Mouse (Mus musculus) C2C12 (cell line): ENCODE measurements around the gene Zfp277. TPM values are rescaled to one million over a fixed set of nuclear protein-coding genes. Genes with fewer than 3 reads are reported as not detected.

ENCODE experiments used
- H3K27me3 ChIP-seq: one replicate; pipeline ENCODE4 v1.6.1; 2011; ENCODE audit not compliant: control insufficient read depth, insufficient read depth, insufficient read length
- H3K36me3 ChIP-seq: one replicate; pipeline ENCODE4 v1.6.1; 2011; ENCODE audit not compliant: control insufficient read depth, insufficient read depth
- H3K4me3 ChIP-seq: one replicate; pipeline ENCODE4 v1.5.1; 2011; ENCODE audit warnings: mild to moderate bottlenecking, control low read depth; ENCODE audit not compliant: poor library complexity, insufficient read depth, severe bottlenecking
- H3K79me2 ChIP-seq: one replicate; pipeline ENCODE4 v1.6.1; 2011; ENCODE audit not compliant: control insufficient read depth, insufficient read depth
- H3K79me3 ChIP-seq: one replicate; pipeline ENCODE4 v1.6.1; 2011; ENCODE audit warnings: low read depth, control low read depth
- H3ac ChIP-seq: one replicate; pipeline ENCODE3; 2011; ENCODE audit warnings: low read depth; ENCODE audit not compliant: control insufficient read depth, insufficient read length
- CEBPB ChIP-seq: IDR thresholded peaks from one replicate; pipeline ENCODE4 v1.6.1; 2011; ENCODE audit warnings: low read depth, mild to moderate bottlenecking, control low read depth, moderate library complexity
- CTCF ChIP-seq: IDR thresholded peaks from one replicate; pipeline ENCODE4 v1.5.1; 2011; ENCODE audit not compliant: control insufficient read depth, insufficient read depth, insufficient read length
- FOSL1 ChIP-seq: IDR thresholded peaks from one replicate; pipeline ENCODE4 v1.8.0; 2011; ENCODE audit warnings: mild to moderate bottlenecking, low read length; ENCODE audit not compliant: poor library complexity, insufficient read depth, severe bottlenecking
- MAX ChIP-seq: IDR thresholded peaks from one replicate; pipeline ENCODE4 v1.6.1; 2011; ENCODE audit warnings: mild to moderate bottlenecking, control low read depth
- MYOD1 ChIP-seq: IDR thresholded peaks from one replicate; pipeline ENCODE4 v1.6.1; 2011; ENCODE audit warnings: low read depth; ENCODE audit not compliant: control insufficient read depth, insufficient read length
- MYOG ChIP-seq: IDR thresholded peaks from one replicate; pipeline ENCODE4 v1.6.1; 2011; ENCODE audit not compliant: control insufficient read depth, insufficient read length; ENCODE audit errors: extremely low read depth
- USF1 ChIP-seq: IDR thresholded peaks from one replicate; pipeline ENCODE4 v1.6.1; 2011; ENCODE audit warnings: low read depth, mild to moderate bottlenecking, control low read depth, moderate library complexity
- polyA plus RNA-seq: library from polyadenylated mRNA; unstranded; fragments of >200 nt; fragmentation: generic; extraction: Trizol; gene quantifications from one replicate; pipeline ENCODE4 v1.2.1, GENCODE M21; 2012; ENCODE audit warnings: missing spikeins

Gene Zfp277
- polyA plus RNA-seq, 1 experiment: 8.0 TPM

- no peaks in the 10 kb centered on the region for H3K27me3 ChIP-seq
- no peaks in the 10 kb centered on the region for H3K36me3 ChIP-seq
- no peaks in the 10 kb centered on the region for H3K79me3 ChIP-seq
- H3K4me3 ChIP-seq: no peak overlapping the region
- H3ac ChIP-seq: no peak overlapping the region
- no peak for TF ChIP-seq USF1
- TF ChIP-seq CEBPB: no peak
- no peaks in the 10 kb centered on the region for H3K79me2 ChIP-seq
Measured at GRCm38 (mm10) chr12:40429976-40430375, 15.7 kb downstream of the Zfp277 start.

DNA sequence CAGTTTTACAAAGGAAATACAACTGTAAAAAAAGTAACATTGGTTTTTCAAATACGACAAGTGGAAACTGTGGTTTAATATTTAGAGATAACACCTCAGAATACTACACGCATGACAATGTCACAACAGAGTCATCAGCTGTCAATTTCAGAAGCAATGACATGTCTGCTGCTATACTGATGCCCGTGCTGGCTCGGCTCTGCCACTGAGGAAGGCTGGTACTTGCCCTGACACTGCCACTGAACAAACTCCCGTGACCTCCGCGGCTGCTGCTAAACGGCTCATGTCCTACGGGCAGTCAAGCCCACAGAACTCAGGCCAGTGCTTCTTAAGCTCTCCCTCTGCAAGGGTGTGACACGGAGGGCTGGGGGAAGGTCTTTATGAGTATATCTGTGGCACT lies 18.1 kb downstream of the Zfp277 start:
- Histone ChIP-seq H3ac (no peak overlapping the region), H3K4me3 (no peak overlapping the region), H3K79me2 (no peaks in the 10 kb centered on the region), H3K36me3 (no peaks in the 10 kb centered on the region), H3K27me3 (no peaks in the 10 kb centered on the region), H3K79me3 (no peaks in the 10 kb centered on the region)
- TF ChIP-seq CEBPB (no peak), MYOG (no peak), CTCF (no peak), FOSL1 (no peak), USF1 (no peak), MAX (no peak), MYOD1 (no peak)

GRCm38 (mm10) chr12:40424991-40425390 lies 20.7 kb downstream of the Zfp277 start:
- Histone ChIP-seq H3K79me3 (peaks cover 2% of the 10 kb centered on the region), H3K4me3 (no peak overlapping the region), H3ac (no peak overlapping the region), H3K36me3 (no peaks in the 10 kb centered on the region), H3K27me3 (no peaks in the 10 kb centered on the region), H3K79me2 (no peaks in the 10 kb centered on the region)
- TF ChIP-seq MAX: no peak
- no peak for TF ChIP-seq USF1
- TF ChIP-seq CTCF: no peak
- TF ChIP-seq MYOD1: no peak
- no peak for TF ChIP-seq CEBPB
- TF ChIP-seq FOSL1: no peak
- no peak for TF ChIP-seq MYOG

GRCm38 (mm10) chr12:40417257-40417656 lies 28.4 kb downstream of the Zfp277 start:
- no peak overlapping the region for H3ac ChIP-seq

GRCm38 (mm10) chr12:40415312-40415925 lies 30.3 kb downstream of the Zfp277 start:
- Histone ChIP-seq H3K79me2 (no peaks in the 10 kb centered on the region), H3K4me3 (no peak overlapping the region), H3ac (no peak overlapping the region), H3K79me3 (no peaks in the 10 kb centered on the region), H3K27me3 (no peaks in the 10 kb centered on the region), H3K36me3 (no peaks in the 10 kb centered on the region)
- TF ChIP-seq CTCF (no peak), MYOG (no peak), CEBPB (no peak), MYOD1 (no peak), USF1 (no peak), MAX (no peak), FOSL1 (no peak)

More at GRCm38 (mm10) chr12:40417257-40417656, 28.4 kb downstream of the Zfp277 start:
- no peaks in the 10 kb centered on the region for H3K79me2 ChIP-seq
- H3K36me3 ChIP-seq: no peaks in the 10 kb centered on the region
- no peak overlapping the region for H3K4me3 ChIP-seq
- H3K79me3 ChIP-seq: no peaks in the 10 kb centered on the region
- no peak for TF ChIP-seq MYOG
- H3K27me3 ChIP-seq: no peaks in the 10 kb centered on the region

DNA sequence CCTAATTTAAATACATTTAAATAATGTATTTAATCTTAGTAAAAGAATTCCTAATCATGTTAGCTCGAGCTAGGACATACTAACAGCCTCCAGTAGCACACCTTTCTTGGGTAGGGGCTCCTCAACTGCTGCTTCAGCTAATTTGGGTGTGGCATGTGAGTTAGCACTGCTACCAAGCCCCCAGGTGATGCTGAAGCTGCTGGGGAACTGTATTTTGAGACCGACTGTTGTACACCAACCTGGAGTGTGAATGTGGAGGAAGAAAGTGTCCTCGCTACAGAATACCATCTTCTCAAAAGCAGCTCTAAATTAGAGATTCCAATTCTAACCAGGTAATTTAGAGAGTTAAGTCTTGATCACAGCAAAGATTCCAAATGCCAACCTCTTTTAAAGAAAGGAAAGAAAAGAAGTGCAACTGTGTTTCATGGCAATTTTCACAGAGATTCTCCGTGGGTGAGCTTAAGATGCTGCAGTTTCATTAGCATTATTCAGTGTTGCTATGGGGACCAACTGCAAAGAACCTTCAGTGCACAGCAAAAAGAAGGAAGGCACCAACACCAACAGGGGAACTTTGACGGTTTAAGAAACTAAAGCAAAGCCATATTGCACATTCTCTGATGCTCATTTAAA lies 30.9 kb downstream of the Zfp277 start:
- H3ac ChIP-seq: no peak overlapping the region
- no peaks in the 10 kb centered on the region for H3K27me3 ChIP-seq
- H3K36me3 ChIP-seq: no peaks in the 10 kb centered on the region
- no peak overlapping the region for H3K4me3 ChIP-seq
- TF ChIP-seq FOSL1: no peak
- no peak for TF ChIP-seq CEBPB
- TF ChIP-seq MAX: no peak
- TF ChIP-seq MYOD1: no peak
- no peak for TF ChIP-seq USF1
- TF ChIP-seq CTCF: no peak
- TF ChIP-seq MYOG: no peak
- H3K79me3 ChIP-seq: no peaks in the 10 kb centered on the region
- no peaks in the 10 kb centered on the region for H3K79me2 ChIP-seq
